Mouse (Mus musculus) heart, adult 2 months (tissue): ENCODE measurements around the gene Man1a2.

Source experiments
- CTCF ChIP-seq: fragments of 200-600 bp; IDR thresholded peaks from 2 replicates; pipeline ENCODE4 v1.8.1; 2022; ENCODE audit warnings: antibody characterized with exemption, mild to moderate bottlenecking, moderate library complexity
- EP300 ChIP-seq: fragments of 200-500 bp; IDR thresholded peaks from 2 replicates; pipeline ENCODE4 v1.6.1; 2011; ENCODE audit warnings: low read depth, low read length, control low read depth; ENCODE audit not compliant: insufficient read depth
- POLR2A ChIP-seq: fragments of 200-500 bp; IDR thresholded peaks from 2 replicates; pipeline ENCODE4 v1.6.1; 2011; ENCODE audit warnings: mild to moderate bottlenecking, low read depth, low read length, control low read depth; ENCODE audit not compliant: insufficient read depth

- TF ChIP-seq CTCF, result no peak
- no peak for TF ChIP-seq POLR2A
- no peak for TF ChIP-seq EP300
Observed at GRCm38 (mm10) chr3:100618511-100618910, 66.8 kb downstream of the Man1a2 start.
